Mouse (Mus musculus): Measurements from ENCODE around the gene 2610301B20Rik. TPM values are rescaled to one million over a fixed set of nuclear protein-coding genes. Genes with fewer than 3 reads are reported as not detected.
A peak's percentile ranks its signal among the peaks of the same experiment; 100 is the strongest.

The 2610301B20Rik gene
- polyA plus RNA-seq, 1 experiment from 2014 or later, result 44.0 TPM

DNA sequence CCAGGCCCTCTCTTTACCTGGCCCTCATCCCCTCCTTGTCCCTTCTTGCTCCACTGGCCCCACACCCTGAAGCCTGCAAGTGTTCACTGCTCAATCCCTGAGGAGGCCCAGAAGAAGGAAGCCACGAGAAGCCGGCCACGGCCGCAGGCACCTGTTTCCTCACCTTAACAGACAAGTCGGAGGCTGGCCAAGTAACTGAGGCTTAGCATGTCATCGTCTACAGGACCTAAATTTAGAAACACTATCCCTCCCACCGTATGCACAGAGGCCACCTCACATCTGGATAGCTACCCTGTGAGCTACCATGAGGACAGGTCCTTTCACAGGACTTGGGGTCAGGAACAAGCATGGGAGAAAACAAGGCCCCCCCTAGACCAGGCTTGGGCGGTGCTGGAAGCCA is 44.1 kb downstream of the 2610301B20Rik start:
- no peak overlapping the region for H3K4me3 ChIP-seq (replicated peaks; ENCODE audit: low read length)
- H3K27ac ChIP-seq, result no peak overlapping the region
- H3K36me3 ChIP-seq (replicated peaks; ENCODE audit: control insufficient read depth, insufficient read depth), result no peaks in the 10 kb centered on the region
- H3K4me1 ChIP-seq (replicated peaks; ENCODE audit: control insufficient read depth, insufficient read depth, low read length), result no peaks in the 10 kb centered on the region
- no peaks in the 10 kb centered on the region for H3K27me3 ChIP-seq (ENCODE audit: control insufficient read depth, insufficient read depth, low read length)
- ATAC-seq (ENCODE audit: low FRiP score), result no peak
- 92% methylated on average over 8 of the region's 8 CpGs for WGBS
- no peaks in the 10 kb centered on the region for H3K9me3 ChIP-seq (ENCODE audit: control insufficient read depth, low read length)
- no peak overlapping the region for H3K4me2 ChIP-seq (replicated peaks)
- no peak overlapping the region for H3K9ac ChIP-seq
- DNase-seq (ENCODE audit: low spot score), result no peak

DNA sequence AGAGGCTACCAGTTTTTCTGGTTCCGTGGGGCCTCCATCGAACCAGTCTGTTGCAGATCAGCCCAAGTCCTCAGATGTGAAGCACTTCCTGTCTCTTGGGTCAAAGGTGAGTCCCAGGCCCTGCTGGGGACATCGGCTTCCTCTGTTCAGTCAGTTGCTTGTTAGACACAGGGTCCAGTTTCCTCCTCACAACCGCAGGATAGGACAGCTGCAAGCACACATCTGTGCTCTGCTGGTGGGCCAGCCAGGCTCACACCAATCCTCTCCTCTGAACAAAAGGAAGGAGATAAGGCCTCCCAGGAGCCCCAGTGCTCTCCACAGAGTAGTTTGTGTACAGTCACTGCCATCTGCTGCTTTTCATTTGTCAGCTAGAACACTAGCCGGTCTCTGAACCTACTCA is 44.8 kb downstream of the 2610301B20Rik start:
- no peak for DNase-seq (ENCODE audit: low spot score)

GRCm38 (mm10) chr4:10919530-10919929 is 45.2 kb downstream of the 2610301B20Rik start:
- ATAC-seq (ENCODE audit: low FRiP score) (no peak), DNase-seq (ENCODE audit: low spot score) (no peak)
- H3K36me3 ChIP-seq (replicated peaks; ENCODE audit: control insufficient read depth, insufficient read depth), result no peaks in the 10 kb centered on the region
- H3K9ac ChIP-seq, result no peak overlapping the region
- H3K27me3 ChIP-seq (ENCODE audit: control insufficient read depth, insufficient read depth, low read length), result no peaks in the 10 kb centered on the region
- WGBS, result 90% methylated on average over 3 of the region's 3 CpGs
- H3K4me1 ChIP-seq (replicated peaks; ENCODE audit: control insufficient read depth, insufficient read depth, low read length), result no peaks in the 10 kb centered on the region
- H3K9me3 ChIP-seq (ENCODE audit: control insufficient read depth, low read length), result no peaks in the 10 kb centered on the region
- no peak overlapping the region for H3K27ac ChIP-seq
- H3K4me3 ChIP-seq (replicated peaks; ENCODE audit: low read length), result no peak overlapping the region
- H3K4me2 ChIP-seq (replicated peaks), result no peak overlapping the region

More for the DNA sequence above, 44.8 kb downstream of the 2610301B20Rik start:
- Histone ChIP-seq H3K9ac (no peak overlapping the region), H3K27me3 (ENCODE audit: control insufficient read depth, insufficient read depth, low read length) (no peaks in the 10 kb centered on the region), H3K4me1 (replicated peaks; ENCODE audit: control insufficient read depth, insufficient read depth, low read length) (no peaks in the 10 kb centered on the region), H3K27ac (no peak overlapping the region), H3K36me3 (replicated peaks; ENCODE audit: control insufficient read depth, insufficient read depth) (no peaks in the 10 kb centered on the region), H3K9me3 (ENCODE audit: control insufficient read depth, low read length) (no peaks in the 10 kb centered on the region), H3K4me2 (replicated peaks) (no peak overlapping the region), H3K4me3 (replicated peaks; ENCODE audit: low read length) (no peak overlapping the region)
- no peak for ATAC-seq (ENCODE audit: low FRiP score)
- WGBS, result 64% methylated on average over 5 of the region's 5 CpGs

- H3K4me3 ChIP-seq (replicated peaks; ENCODE audit: low read length), result no peak overlapping the region
- no peak overlapping the region for H3K27ac ChIP-seq
- 86% methylated on average over 6 of the region's 6 CpGs for WGBS
- no peaks in the 10 kb centered on the region for H3K27me3 ChIP-seq (ENCODE audit: control insufficient read depth, insufficient read depth, low read length)
- DNase-seq (ENCODE audit: low spot score) (no peak), ATAC-seq (ENCODE audit: low FRiP score) (no peak)
- H3K4me2 ChIP-seq (replicated peaks), result no peak overlapping the region
- H3K9ac ChIP-seq, result no peak overlapping the region
- H3K36me3 ChIP-seq (replicated peaks; ENCODE audit: control insufficient read depth, insufficient read depth), result no peaks in the 10 kb centered on the region
- H3K9me3 ChIP-seq (ENCODE audit: control insufficient read depth, low read length), result no peaks in the 10 kb centered on the region
- H3K4me1 ChIP-seq (replicated peaks; ENCODE audit: control insufficient read depth, insufficient read depth, low read length), result no peaks in the 10 kb centered on the region
Observed at GRCm38 (mm10) chr4:10919987-10920386, 45.7 kb downstream of the 2610301B20Rik start.

GRCm38 (mm10) chr4:10920622-10921021 is 46.3 kb downstream of the 2610301B20Rik start:
- H3K9me3 ChIP-seq (ENCODE audit: control insufficient read depth, low read length), result no peaks in the 10 kb centered on the region
- H3K4me2 ChIP-seq (replicated peaks), result no peak overlapping the region
- H3K4me3 ChIP-seq (replicated peaks; ENCODE audit: low read length), result no peak overlapping the region
- no peaks in the 10 kb centered on the region for H3K4me1 ChIP-seq (replicated peaks; ENCODE audit: control insufficient read depth, insufficient read depth, low read length)
- no peaks in the 10 kb centered on the region for H3K36me3 ChIP-seq (replicated peaks; ENCODE audit: control insufficient read depth, insufficient read depth)
- no peaks in the 10 kb centered on the region for H3K27me3 ChIP-seq (ENCODE audit: control insufficient read depth, insufficient read depth, low read length)
- ATAC-seq (ENCODE audit: low FRiP score), result no peak
- no peak for DNase-seq (ENCODE audit: low spot score)
- no peak overlapping the region for H3K27ac ChIP-seq
- H3K9ac ChIP-seq, result no peak overlapping the region
- WGBS, result 96% methylated on average over 6 of the region's 6 CpGs

DNA sequence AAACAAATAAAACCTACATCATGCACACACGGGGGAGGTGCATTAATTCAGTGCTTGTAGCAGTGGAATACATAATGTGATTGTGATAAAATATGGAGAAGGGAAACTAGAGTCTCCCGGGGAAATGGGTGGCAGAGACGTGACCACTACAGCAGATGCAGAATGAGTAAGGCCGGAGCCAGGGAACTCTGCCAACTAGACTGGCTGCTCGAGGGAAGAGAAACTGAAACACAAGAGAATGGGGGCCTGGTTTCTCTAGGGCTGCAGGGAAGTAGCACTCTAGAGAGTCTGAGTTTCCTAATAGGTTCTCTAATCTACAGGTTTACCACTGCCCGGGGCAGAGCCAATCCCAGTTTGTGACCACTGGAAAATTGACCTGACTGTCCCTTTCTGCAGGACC is 48.9 kb downstream of the 2610301B20Rik start:
- Histone ChIP-seq H3K9ac (no peak overlapping the region), H3K4me1 (replicated peaks; ENCODE audit: control insufficient read depth, insufficient read depth, low read length) (no peaks in the 10 kb centered on the region), H3K27me3 (ENCODE audit: control insufficient read depth, insufficient read depth, low read length) (no peaks in the 10 kb centered on the region), H3K9me3 (ENCODE audit: control insufficient read depth, low read length) (no peaks in the 10 kb centered on the region), H3K27ac (no peak overlapping the region), H3K4me3 (replicated peaks; ENCODE audit: low read length) (no peak overlapping the region), H3K36me3 (replicated peaks; ENCODE audit: control insufficient read depth, insufficient read depth) (no peaks in the 10 kb centered on the region), H3K4me2 (replicated peaks) (no peak overlapping the region)
- 51% methylated on average over 6 of the region's 6 CpGs for WGBS
- DNase-seq (ENCODE audit: low spot score), result peak; percentile 26
- no peak for ATAC-seq (ENCODE audit: low FRiP score)

- ATAC-seq (ENCODE audit: low FRiP score), result no peak
- no peak overlapping the region for H3K9ac ChIP-seq
- H3K4me3 ChIP-seq (replicated peaks; ENCODE audit: low read length), result no peak overlapping the region
- 86% methylated on average over 2 of the region's 2 CpGs for WGBS
- no peaks in the 10 kb centered on the region for H3K4me1 ChIP-seq (replicated peaks; ENCODE audit: control insufficient read depth, insufficient read depth, low read length)
- DNase-seq (ENCODE audit: low spot score), result no peak
- H3K9me3 ChIP-seq (ENCODE audit: control insufficient read depth, low read length), result no peaks in the 10 kb centered on the region
- H3K27ac ChIP-seq, result no peak overlapping the region
- H3K4me2 ChIP-seq (replicated peaks), result no peak overlapping the region
- H3K36me3 ChIP-seq (replicated peaks; ENCODE audit: control insufficient read depth, insufficient read depth), result no peaks in the 10 kb centered on the region
- no peaks in the 10 kb centered on the region for H3K27me3 ChIP-seq (ENCODE audit: control insufficient read depth, insufficient read depth, low read length)
Observed at GRCm38 (mm10) chr4:10924140-10924539, 49.8 kb downstream of the 2610301B20Rik start.

DNA sequence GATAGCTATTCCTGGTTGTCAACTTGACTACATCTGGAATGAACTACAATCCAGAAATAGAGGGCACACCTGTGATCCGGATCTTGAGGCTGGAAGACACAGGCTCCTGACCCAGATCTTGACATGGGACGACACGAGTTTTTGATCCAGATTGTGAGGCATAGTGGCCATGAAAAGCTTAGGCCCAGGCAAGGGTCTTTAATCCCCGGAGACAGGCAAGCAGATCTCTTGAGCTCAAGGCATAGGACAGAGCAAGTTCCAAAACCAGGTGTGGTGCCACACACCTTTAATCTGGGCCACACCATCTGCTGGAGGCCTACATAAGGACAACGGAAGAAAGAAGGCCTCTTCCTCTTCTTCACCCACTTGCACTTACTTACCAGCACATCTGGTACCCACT is 50.2 kb downstream of the 2610301B20Rik start:
- Histone ChIP-seq H3K4me2 (replicated peaks) (no peak overlapping the region), H3K4me1 (replicated peaks; ENCODE audit: control insufficient read depth, insufficient read depth, low read length) (no peaks in the 10 kb centered on the region), H3K27me3 (ENCODE audit: control insufficient read depth, insufficient read depth, low read length) (no peaks in the 10 kb centered on the region), H3K9ac (no peak overlapping the region), H3K4me3 (replicated peaks; ENCODE audit: low read length) (no peak overlapping the region), H3K36me3 (replicated peaks; ENCODE audit: control insufficient read depth, insufficient read depth) (no peaks in the 10 kb centered on the region), H3K9me3 (ENCODE audit: control insufficient read depth, low read length) (no peaks in the 10 kb centered on the region), H3K27ac (no peak overlapping the region)
- ATAC-seq (ENCODE audit: low FRiP score), result no peak
- DNase-seq (ENCODE audit: low spot score), result no peak
- 96% methylated on average over 5 of the region's 5 CpGs for WGBS

DNA sequence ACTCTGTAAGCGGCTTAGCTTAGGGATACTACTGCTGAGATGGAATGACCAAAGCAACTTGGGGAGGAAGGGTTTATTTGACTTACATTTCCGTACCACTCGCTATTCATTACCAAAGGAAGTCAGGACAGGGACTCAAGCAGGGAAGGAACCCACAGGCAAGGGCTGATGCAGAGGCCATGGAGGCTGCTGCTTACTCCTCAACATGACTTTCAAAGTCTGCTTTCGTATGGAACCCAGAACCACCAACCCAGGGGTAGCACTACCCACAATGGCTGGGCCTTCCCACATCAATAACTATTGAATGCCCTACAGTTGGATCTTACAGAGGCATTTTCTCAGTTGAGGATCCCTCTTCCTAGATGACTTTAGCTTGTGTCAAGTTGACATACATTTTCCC is 52.1 kb downstream of the 2610301B20Rik start:
- no peak for ATAC-seq (ENCODE audit: low FRiP score)
- 91% methylated on average over 4 of the region's 4 CpGs for WGBS
- H3K36me3 ChIP-seq (replicated peaks; ENCODE audit: control insufficient read depth, insufficient read depth), result no peaks in the 10 kb centered on the region

GRCm38 (mm10) chr4:10928158-10928557 is 53.9 kb downstream of the 2610301B20Rik start:
- Histone ChIP-seq H3K9ac (no peak overlapping the region), H3K4me2 (replicated peaks) (no peak overlapping the region), H3K27ac (no peak overlapping the region), H3K4me3 (replicated peaks; ENCODE audit: low read length) (no peak overlapping the region), H3K36me3 (replicated peaks; ENCODE audit: control insufficient read depth, insufficient read depth) (no peaks in the 10 kb centered on the region), H3K4me1 (replicated peaks; ENCODE audit: control insufficient read depth, insufficient read depth, low read length) (no peaks in the 10 kb centered on the region), H3K27me3 (ENCODE audit: control insufficient read depth, insufficient read depth, low read length) (no peaks in the 10 kb centered on the region), H3K9me3 (ENCODE audit: control insufficient read depth, low read length) (no peaks in the 10 kb centered on the region)
- WGBS, result 93% methylated on average over 6 of the region's 6 CpGs
- ATAC-seq (ENCODE audit: low FRiP score), result no peak
- DNase-seq (ENCODE audit: low spot score), result no peak

More for the DNA sequence above, 52.1 kb downstream of the 2610301B20Rik start:
- no peak overlapping the region for H3K4me2 ChIP-seq (replicated peaks)
- H3K4me1 ChIP-seq (replicated peaks; ENCODE audit: control insufficient read depth, insufficient read depth, low read length), result no peaks in the 10 kb centered on the region
- no peak overlapping the region for H3K9ac ChIP-seq
- no peak overlapping the region for H3K27ac ChIP-seq
- H3K4me3 ChIP-seq (replicated peaks; ENCODE audit: low read length), result no peak overlapping the region
- no peak for DNase-seq (ENCODE audit: low spot score)
- no peaks in the 10 kb centered on the region for H3K27me3 ChIP-seq (ENCODE audit: control insufficient read depth, insufficient read depth, low read length)
- H3K9me3 ChIP-seq (ENCODE audit: control insufficient read depth, low read length), result no peaks in the 10 kb centered on the region

All from hindbrain, embryonic 14.5 days (tissue).